Mouse (Mus musculus): ENCODE data around the gene Stk32c. TPM values are rescaled to one million over a fixed set of nuclear protein-coding genes. Genes with fewer than 3 reads are reported as not detected.
A peak's percentile ranks its signal among the peaks of the same experiment; 100 is the strongest.

Stk32c gene
- total RNA-seq (2021): under 1 TPM; 0.36 to 0.48 TPM
- long read RNA-seq, experiment 1, partial matches to known transcripts: 0 of 1 reads
- long read RNA-seq, experiment 1, other reads (novel, unspliced or antisense): 1 of 1 reads
- long read RNA-seq, experiment 2: 0 reads

DNA sequence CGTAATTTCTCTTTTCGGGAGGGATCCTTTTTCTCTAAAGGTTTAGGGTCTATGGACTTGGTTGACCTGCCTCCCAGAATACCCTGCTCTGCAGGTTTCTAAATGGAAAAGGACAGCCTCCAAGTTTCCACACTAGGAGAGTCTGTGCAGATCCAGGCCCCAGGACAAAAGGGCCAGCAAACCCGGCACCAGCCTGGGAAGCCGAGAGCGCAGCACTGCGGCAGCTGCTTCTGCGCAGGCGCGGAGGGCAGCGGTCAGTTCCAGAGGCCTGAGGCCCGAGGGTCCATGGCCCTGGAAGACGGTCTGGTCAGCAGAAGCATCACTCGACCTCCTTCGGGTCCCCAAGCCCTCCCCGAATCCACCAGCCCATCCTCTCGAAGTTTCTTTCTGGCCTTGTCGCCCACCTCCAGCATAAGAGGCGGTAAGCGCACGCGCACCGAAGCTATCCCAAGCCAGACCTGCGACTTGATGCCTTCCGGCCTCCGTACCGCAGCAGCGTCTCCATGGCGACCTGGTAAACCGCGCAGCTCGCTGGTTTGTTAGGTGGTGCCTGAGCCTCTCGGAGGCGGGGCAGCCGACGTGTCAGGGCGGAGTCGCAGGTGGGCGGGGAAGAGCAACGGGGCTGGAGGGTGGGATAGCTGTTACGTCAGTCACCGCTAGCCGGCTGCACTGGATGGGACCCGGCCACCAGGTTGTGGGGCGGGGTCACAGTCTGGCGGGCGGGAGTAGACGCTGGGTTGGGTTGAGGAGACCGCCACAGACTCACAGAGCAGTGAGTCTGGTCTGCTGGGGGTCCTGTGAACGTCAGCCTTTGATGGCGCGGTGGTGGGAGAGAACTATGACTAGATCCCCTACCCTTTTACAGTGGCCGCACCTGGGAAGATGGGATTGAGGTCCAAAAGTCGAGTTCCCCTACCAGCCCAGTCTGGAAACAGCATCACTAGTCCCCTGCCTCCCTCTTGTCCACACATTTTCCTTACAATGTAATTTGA, at the start of gene Stk32c, which contains the start of gene Lrrc27:
Gene Stk32c (minus strand): TSS at position 554 of the 992 bp plus-strand sequence.
Gene Lrrc27 (plus strand): TSS at position 235 of the 992 bp plus-strand sequence.
- DNase-seq: peak; percentile 96

DNA sequence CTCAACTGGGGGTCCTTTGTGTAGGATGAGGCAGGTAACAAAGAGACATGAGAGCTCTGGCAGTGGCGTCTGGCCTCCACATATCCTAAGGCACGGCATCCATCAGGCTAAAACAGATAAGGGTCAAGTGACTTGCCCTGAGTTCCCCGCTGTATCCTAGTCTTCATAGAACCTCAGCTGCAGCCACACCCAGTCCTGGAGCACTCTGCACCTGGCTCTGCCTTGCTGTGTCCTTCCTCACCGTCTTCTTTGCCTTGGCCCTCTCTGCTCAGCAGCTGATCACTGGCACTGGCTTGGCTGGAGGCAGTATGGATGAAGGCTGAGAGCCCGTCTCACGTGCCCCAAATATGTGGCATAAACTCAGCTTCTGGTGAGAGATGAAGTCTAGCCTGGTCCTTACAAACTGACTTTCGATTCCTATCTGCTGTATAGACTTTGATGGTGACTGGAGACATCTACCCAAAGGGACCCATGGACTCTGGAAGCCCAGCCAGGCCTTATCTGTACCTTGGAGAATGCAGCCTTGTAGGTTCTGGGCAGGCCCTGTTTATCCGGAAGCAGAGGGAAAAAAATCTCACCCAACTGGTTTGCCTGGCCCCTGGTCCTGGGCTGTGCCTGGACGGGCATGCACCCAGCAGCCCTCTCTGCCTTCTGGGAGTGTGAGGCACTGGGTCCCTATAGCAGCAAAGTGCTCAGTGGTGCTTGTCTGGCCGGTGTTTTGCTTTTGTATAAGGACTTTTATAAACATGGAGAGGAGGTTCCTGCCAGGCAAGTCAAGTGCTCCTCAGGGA, 44.8 kb upstream of the Stk32c start:
- no peak for DNase-seq

GRCm38 (mm10) chr7:139254626-139255025, 41.5 kb upstream of the Stk32c start:
- peak; percentile 64 for DNase-seq

GRCm38 (mm10) chr7:139253462-139253861, 40.4 kb upstream of the Stk32c start:
- no peak for DNase-seq

DNA sequence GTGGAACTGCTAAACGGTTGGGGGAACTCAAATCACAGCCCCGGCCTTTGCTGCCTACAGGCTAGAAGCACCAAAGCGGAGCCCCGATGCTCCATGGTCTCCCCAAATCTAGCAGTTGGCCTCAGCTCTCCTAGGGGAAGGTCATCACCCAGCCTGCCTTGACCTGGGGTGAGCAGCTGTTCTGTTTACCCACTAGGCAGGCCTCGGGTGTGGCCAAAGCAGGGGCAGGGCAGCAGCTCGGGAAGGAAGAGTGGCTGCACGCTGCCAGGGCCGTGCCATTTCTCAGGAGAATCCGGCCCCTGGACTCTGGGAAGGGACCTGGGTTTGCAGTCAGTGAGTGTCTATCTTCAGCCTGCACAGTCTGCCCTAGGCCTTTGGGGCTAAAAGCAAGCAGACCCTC, 39.9 kb upstream of the Stk32c start:
- DNase-seq: no peak

DNA sequence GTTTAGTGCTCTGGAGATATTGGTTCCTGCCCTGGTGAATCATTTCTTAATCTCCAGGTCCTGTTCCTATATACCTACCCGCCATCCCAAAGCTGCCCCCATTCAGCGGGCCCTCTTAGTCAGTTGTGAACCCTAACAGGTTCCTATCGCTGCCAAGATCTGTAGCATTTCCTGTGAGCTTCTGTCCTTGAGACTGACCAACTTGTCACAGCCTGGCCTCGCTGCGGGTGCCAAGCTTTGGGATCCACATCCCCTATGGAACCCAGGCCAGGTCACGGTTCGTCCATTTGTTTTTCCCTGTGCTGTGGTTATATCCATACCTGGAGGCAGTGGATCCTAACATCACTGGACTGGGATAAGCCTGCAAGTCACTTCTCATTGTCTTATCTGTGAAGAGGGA, 39.5 kb upstream of the Stk32c start:
- DNase-seq: no peak

DNA sequence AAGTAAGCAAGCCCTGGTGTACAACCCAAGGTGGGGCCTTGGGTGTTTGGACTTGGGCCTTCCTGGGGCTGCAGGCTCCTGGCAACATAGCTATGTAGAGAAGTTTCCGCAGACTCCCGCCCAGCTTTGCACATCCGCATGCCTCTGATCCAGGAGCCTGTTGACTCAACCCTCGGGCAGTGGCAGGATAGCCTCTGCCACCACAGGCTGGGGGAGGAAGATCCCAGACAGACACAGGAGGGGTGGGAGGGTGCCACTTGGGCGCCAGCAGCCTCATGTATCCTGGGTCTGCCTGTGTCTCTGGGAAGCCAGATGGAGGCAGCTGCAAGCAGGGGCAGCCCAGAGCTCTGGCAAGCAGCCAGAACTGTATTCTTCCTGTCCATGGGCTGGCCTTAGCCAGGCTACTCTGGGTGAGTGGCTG, 38.8 kb upstream of the Stk32c start:
- peak; percentile 50 for DNase-seq

GRCm38 (mm10) chr7:139249406-139250210, 36.5 kb upstream of the Stk32c start:
- no peak for DNase-seq

DNA sequence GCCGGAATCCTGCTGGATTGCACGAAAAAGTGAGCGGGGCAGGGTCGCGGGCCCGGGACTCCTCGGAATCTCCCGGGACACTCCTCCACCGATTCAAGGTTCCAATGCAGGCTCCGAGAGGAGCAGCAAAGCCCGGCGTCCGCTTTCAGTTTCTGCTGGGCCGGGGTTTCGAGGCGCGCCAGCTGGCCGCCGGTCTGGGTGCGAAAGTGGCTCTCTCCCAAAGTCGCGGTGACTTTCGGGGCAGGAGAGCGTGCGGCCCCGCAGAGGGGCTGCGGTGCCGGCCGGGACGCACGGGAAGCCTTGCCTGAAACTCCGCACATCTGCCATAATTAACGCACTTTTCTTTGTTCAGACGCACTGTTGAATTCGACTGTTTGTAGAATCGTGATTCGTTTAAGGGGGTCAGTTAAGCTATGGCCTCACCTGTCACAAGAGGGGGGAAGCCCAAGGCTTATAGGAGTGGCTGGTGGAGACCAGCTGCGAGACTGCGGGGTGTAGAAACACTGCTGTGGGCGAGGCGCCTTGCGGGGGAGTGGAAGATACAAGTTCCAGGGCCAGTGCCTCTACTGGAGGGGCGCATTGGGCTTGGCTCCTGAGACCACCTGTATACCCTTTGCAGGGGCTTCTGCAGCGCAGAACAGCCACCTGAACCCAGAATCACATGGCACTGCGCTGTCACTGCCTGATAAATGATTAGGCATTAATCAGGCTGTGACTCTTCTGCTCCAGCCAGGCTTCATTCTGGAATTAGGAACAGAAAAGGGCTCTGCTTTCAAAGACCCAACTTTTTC, 35.7 kb upstream of the Stk32c start:
- peak; percentile 26 for DNase-seq

DNA sequence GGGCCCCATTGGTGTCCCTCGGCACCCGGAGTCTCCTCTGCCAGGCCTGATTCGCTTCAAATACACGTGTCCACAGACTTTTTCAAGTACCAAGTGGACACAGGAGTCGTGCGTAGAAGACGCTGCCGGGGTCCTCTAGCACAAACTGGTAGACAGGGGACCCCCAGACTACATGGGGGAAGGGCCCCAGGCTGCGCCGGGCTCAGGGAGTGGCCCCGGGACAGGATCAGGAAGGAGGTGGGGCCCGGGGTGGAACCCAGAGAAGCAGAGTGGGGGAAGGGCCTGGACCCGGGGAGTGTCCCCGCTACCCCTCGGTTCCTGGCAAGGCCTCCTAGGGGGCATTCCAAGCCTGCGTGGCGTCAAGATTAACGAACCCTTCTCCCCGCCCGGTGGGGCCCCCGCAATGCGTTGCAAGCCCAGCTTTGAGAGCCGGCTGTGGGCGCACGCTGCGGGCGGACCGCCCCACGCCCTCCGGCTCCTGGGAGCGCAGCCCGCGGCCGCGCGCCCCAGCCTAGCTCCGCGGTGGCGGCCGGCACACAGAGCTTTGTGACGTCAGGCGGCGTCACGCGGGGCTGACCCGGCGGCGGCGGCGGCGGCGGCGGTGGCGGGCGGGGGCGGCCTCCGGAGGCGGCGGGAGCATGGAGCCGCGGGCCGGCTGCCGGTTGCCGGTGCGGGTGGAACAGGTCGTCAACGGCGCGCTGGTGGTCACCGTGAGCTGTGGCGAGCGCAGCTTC, 34.9 kb upstream of the Stk32c start, which contains the start of gene Pwwp2b:
Gene Pwwp2b (plus strand): TSS at position 602 of the 734 bp plus-strand sequence.
- DNase-seq: peak; percentile 82

- peak; percentile 46 for DNase-seq
These were observed 34.1 kb upstream of the Stk32c start for GRCm38 (mm10) chr7:139246931-139247880.

- no peak for DNase-seq
These were observed 33.0 kb upstream of the Stk32c start for GRCm38 (mm10) chr7:139246086-139246485.

DNA sequence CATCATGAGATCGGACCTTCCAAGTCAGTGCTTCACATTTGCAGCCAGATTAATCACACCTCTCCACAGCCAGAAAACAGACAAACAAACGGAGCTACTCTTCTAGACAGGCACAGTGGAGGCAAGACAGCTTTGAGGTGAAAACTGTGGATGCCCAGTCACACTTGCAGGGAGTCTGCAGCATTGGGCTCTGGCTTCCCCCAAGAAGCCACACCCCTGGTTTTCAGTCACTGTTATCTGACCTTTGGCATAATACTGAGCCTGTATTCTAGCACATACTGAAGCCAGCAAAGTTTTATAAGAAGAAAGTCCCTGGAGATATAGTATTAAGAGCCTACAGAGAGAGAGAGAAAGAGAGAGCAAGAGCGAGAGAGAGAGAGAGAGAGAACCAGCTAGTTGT, 26.3 kb upstream of the Stk32c start:
- DNase-seq: no peak

DNA sequence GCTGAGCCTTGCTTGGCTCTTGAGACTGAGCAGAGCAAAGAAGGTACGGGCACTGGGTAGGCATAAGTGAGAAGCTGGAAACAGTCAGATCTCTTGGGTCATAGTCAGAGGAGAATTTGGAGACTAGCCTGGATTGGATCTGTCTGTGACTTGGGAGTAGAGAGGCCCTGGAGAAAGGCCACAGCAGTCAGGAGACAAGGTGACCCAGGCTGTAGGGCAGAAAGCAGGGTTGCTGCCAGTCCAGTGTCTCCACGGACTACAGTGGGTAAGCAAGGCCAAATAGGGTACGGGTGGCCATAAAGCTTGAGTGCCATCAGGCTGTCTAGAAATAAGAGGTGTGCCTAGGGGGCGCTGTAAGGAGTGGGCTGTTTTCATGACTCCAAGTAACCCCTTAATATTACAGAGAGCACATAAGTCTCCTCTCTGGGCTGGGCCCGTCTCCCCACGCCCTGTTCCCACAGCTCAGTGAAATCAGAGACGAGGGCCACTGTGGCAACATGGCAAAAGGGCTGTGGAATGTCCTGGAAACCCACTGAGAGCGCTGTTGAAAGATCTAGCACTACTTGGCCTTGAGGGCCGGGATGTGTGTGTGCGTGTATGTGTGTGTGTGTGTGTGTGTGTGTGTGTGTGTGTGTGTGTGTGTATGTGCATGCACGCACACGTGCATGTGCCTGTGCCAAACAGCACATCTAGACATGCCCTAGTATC, 22.7 kb upstream of the Stk32c start:
- DNase-seq: peak; percentile 54

GRCm38 (mm10) chr7:139234426-139235188, 21.5 kb upstream of the Stk32c start:
- DNase-seq: peak; percentile 50

- DNase-seq: peak; percentile 76
These were observed 20.6 kb upstream of the Stk32c start for GRCm38 (mm10) chr7:139233714-139234113.

DNA sequence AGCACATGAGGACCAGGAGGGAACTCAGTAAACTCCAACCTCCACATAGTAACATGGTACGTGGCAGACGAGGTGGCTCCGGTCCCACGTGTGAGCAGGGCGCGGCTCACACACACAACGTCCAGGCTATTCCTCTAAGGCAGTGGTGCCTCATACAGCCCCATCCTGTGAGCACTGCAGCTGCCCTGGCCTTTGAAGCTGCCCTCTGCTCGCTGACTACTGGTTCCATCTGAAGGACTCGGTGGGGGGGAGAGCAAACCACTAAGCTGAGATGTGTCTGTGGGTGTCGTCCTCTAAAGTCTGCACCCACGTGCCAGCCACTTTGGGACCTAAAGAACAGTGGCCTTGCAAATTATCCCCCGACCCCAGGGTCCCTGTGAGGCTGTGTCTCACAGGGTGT, 17.1 kb upstream of the Stk32c start:
- no peak for DNase-seq

Data from gastrocnemius, postnatal 25 days (tissue).